Mouse (Mus musculus) hindbrain, postnatal 0 days (tissue): ENCODE measurements around the gene Racgap1. TPM values are rescaled to one million over a fixed set of nuclear protein-coding genes. Genes with fewer than 3 reads are reported as not detected.

Experiments used
- ATAC-seq: fragments of 200-750 bp; cut with Nextera tagmentation; 2 replicates; pipeline ENCODE4 v1.8.0; 2017; ENCODE audit warnings: mild to moderate bottlenecking, moderate TSS enrichment, moderate library complexity
- DNase-seq: peaks from one replicate; pipeline ENCODE4 v3.0.0-alpha.2; 2015; ENCODE audit warnings: low spot score
- H3K27ac ChIP-seq: fragments of 300-500 bp; sonication (generic); 2 replicates; pipeline ENCODE4 v1.5.1; 2014; ENCODE audit warnings: mild to moderate bottlenecking
- H3K27me3 ChIP-seq: fragments of 300-500 bp; sonication (generic); 2 replicates; pipeline ENCODE4 v1.6.1; 2014; ENCODE audit warnings: low read length, mixed read lengths; ENCODE audit not compliant: insufficient read depth
- H3K36me3 ChIP-seq: fragments of 300-500 bp; sonication (generic); 2 replicates; pipeline ENCODE4 v1.6.1; 2014; ENCODE audit warnings: low read length, mixed read lengths; ENCODE audit not compliant: insufficient read depth
- H3K4me1 ChIP-seq: fragments of 300-500 bp; sonication (generic); 2 replicates; pipeline ENCODE4 v1.6.1; 2014; ENCODE audit warnings: antibody characterized with exemption, low read length, mixed read lengths; ENCODE audit not compliant: insufficient read depth
- H3K4me2 ChIP-seq: fragments of 300-500 bp; sonication (generic); 2 replicates; pipeline ENCODE4 v1.6.1; 2014; ENCODE audit warnings: low read depth, mild to moderate bottlenecking, low read length, moderate library complexity, mixed read lengths
- H3K4me3 ChIP-seq: fragments of 300-500 bp; sonication (generic); 2 replicates; pipeline ENCODE4 v1.5.1; 2014; ENCODE audit warnings: low read length
- H3K9ac ChIP-seq: fragments of 300-500 bp; sonication (generic); replicated peaks from 2 replicates; pipeline ENCODE4 v1.6.1; 2014; ENCODE audit warnings: mild to moderate bottlenecking, low read length, moderate library complexity, mixed read lengths
- H3K9me3 ChIP-seq: fragments of 300-500 bp; sonication (generic); 2 replicates; pipeline ENCODE4 v1.6.1; 2016; ENCODE audit warnings: low read length, mixed read lengths
- CTCF ChIP-seq: IDR thresholded peaks from 2 replicates; pipeline ENCODE4 v1.5.1; 2016; ENCODE audit warnings: antibody characterized with exemption, control low read depth, low read depth
- WGBS: fragments of 180-500 bp; shearing (Covaris S2); extraction: QIAGEN DNeasy Blood & Tissue Kit; methylation state at CpG from one replicate; pipeline ENCODE4 v1.1.7; 2014; 5-methylcytosine and 5-hydroxymethylcytosine counted together
- polyA plus RNA-seq: library from polyadenylated mRNA; unstranded; fragments of >200 nt; fragmentation: Nextera tagmentation; extraction: Ambion mirVana; gene quantifications from 2 replicates; pipeline ENCODE4 v1.2.1, GENCODE M21; 2015
- total RNA-seq: library from RNA; depleted of rRNA; stranded (reverse); fragments of >200 nt; gene quantifications from 2 replicates; pipeline ENCODE4 v1.2.3, GENCODE M21; 2014

The Racgap1 gene
- total and polyA plus RNA-seq, 2 experiments from 2014 or later = 46.4 to 49.7 TPM

DNA sequence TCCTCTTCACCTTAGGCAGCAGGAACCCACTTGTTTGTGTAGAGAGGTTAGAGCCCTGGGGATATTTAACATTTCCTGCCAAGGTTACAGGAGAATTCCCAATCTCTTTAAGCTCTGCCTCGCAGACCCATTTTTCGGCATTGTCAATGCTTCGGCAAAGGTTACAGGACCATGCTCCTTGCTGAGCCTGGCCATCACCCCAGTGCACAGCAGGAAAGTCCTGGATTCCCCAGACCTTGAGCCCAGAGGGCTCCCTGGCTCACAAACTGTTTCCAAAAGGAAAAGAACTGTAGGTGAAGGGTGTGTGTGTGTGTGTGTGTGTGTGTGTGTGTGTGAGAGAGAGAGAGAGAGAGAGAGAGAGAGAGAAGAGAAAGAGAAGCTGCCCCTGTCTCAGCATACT is 23.4 kb upstream of the Racgap1 start:
- Histone ChIP-seq H3K4me3 (no peak overlapping the region), H3K4me2 (peak overlapping the region; percentile 27), H3K27me3 (no peaks in the 10 kb centered on the region), H3K36me3 (no peaks in the 10 kb centered on the region), H3K9me3 (no peaks in the 10 kb centered on the region), H3K27ac (no peak overlapping the region), H3K4me1 (peaks cover 36% of the 10 kb centered on the region), H3K9ac (no peak overlapping the region)
- TF ChIP-seq CTCF = no peak
- 49% methylated on average over 3 of the region's 3 CpGs for WGBS
- no peak for ATAC-seq
- DNase-seq = no peak

DNA sequence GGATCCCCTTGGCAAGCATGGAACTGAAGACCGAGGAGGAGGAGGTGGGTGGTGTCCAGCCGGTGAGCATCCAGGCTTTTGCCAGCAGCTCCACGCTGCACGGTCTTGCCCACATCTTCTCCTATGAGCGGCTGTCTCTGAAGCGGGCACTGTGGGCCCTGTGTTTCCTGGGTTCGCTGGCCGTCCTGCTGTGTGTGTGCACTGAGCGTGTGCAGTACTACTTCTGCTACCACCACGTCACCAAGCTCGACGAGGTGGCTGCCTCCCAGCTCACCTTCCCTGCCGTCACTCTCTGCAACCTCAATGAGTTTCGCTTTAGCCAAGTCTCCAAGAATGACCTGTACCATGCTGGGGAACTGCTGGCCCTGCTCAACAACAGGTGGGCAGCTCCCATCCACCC is 20.3 kb upstream of the Racgap1 start:
- ATAC-seq = no peak
- Histone ChIP-seq H3K36me3 (no peaks in the 10 kb centered on the region), H3K27ac (no peak overlapping the region), H3K4me1 (peaks cover 33% of the 10 kb centered on the region), H3K4me2 (peak overlapping the region; percentile 80), H3K9ac (peak overlapping the region; percentile 97), H3K9me3 (no peaks in the 10 kb centered on the region), H3K4me3 (peak overlapping the region; percentile 78), H3K27me3 (no peaks in the 10 kb centered on the region)
- no peak for TF ChIP-seq CTCF
- DNase-seq = no peak
- WGBS = 54% methylated on average over 14 of the region's 14 CpGs

DNA sequence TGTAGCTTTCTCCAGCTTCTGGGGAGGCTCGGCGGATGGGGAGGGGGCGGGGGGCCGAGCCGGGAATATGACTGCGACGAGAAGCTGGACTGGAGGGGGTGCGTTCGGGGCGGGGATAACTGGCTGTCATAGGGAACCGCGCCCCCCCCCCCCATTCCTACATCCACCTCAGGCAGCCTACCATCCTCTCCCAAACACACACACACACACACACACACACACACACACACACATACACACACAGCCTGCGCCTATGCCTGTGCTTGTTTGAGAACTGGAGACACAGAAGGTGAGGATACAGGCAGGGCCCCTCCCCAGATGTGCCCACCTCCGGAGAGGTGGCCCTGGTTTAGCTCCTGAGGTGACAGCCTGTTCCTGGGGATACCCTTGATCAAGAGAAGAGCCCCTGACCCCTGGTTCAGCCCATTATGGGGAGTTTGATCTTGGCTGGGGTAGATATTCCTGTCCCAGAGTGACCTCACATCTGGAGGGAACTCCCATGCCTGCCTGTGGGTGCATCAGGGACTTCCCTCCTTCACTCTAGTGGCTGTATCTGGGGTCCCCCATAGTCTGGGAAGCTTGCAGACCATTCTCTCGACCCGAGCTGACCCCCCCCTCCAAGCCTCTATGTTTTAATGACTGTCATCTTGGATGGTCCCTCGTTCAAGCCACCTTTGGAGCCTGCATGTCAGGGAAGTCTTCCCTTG is 19.7 kb upstream of the Racgap1 start:
- peak overlapping the region; percentile 87 for H3K27ac ChIP-seq
- peak; percentile 51 for DNase-seq
- H3K4me2 ChIP-seq = peak overlapping the region; percentile 80
- WGBS = 11% methylated on average over 17 of the region's 17 CpGs
- no peaks in the 10 kb centered on the region for H3K9me3 ChIP-seq
- TF ChIP-seq CTCF = no peak
- peaks cover 32% of the 10 kb centered on the region for H3K4me1 ChIP-seq
- H3K36me3 ChIP-seq = no peaks in the 10 kb centered on the region
- H3K4me3 ChIP-seq = peak overlapping the region; percentile 78
- peak; percentile 44; the same call in 1 of the 2 replicates for ATAC-seq
- H3K27me3 ChIP-seq = no peaks in the 10 kb centered on the region
- H3K9ac ChIP-seq = peak overlapping the region; percentile 97

DNA sequence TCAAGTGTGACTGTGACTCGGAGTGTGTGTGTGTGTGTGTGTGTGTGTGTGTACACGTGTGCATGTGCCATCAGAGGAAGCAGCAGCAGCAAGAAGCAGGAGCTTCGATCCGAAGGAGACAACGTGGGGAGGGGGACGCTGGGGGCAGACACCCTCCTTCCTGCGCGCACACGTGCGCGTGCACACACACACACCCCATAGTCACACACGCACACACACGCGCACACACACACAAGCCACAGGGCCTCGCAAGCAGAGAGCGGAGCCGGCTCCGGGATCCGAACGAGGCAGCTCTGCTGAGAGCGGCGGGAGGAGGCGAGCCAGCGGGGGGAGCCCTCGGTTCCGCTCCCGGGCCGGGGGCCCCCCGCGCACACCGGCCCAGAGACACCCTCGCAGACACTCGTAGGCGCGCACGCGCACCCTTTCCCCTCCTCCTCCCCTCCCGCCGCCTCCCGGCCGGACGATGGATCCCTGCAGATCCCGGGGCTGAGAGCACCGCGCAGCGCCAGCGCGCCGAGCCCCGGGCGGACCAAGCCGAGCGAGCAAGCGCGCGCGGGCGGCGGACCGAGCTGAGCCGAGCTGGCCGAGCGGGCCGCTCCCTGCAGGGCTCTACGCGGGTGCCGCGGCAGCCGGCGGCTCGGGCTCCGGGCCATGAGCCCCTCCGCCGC is 18.8 kb upstream of the Racgap1 start, which contains the start of gene Asic1:
Asic1 (plus strand) TSS at position 215 of the 668 bp plus-strand sequence.
- DNase-seq (peak; percentile 79), ATAC-seq (peak; percentile 68)
- Histone ChIP-seq H3K9ac (peak within 1 kb of the TSS; percentile 97), H3K4me3 (peak within 1 kb of the TSS; percentile 78), H3K27me3 (no peaks in the 10 kb centered on the region), H3K4me1 (peaks cover 28% of the 10 kb centered on the region), H3K9me3 (no peaks in the 10 kb centered on the region), H3K36me3 (no peaks in the 10 kb centered on the region), H3K27ac (peak within 1 kb of the TSS; percentile 87), H3K4me2 (peak within 1 kb of the TSS; percentile 80)
- TF ChIP-seq CTCF = no peak
- WGBS = 1% methylated on average over 64 of the region's 74 CpGs

DNA sequence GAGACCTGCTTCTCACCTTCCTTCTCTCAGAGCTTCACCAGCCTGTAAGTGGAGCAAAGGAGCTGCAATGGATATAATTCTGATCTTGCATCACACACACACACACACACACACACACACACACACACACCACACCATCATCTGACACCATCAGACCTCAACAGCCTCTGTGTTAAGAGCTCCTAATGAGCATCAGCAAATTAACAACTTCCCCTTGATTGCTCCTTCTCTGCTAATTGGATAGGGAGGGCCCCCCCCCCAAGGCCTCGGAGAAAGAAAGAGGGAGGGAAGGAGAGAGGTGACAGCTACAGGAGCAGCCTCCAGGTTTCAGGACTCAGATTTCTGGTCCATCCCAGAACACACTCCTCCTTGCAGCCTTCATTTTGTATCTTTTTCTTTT is 17.9 kb upstream of the Racgap1 start:
- ATAC-seq = no peak
- H3K27me3 ChIP-seq = no peaks in the 10 kb centered on the region
- no peak for DNase-seq
- TF ChIP-seq CTCF = no peak
- no peaks in the 10 kb centered on the region for H3K36me3 ChIP-seq
- H3K9me3 ChIP-seq = no peaks in the 10 kb centered on the region
- H3K4me2 ChIP-seq = peak overlapping the region; percentile 80
- H3K9ac ChIP-seq = no peak overlapping the region
- peaks cover 24% of the 10 kb centered on the region for H3K4me1 ChIP-seq
- WGBS = 0% methylated on average over 1 of the region's 1 CpGs
- peak overlapping the region; percentile 87; the same call in 1 of the 2 replicates for H3K27ac ChIP-seq
- H3K4me3 ChIP-seq = no peak overlapping the region

DNA sequence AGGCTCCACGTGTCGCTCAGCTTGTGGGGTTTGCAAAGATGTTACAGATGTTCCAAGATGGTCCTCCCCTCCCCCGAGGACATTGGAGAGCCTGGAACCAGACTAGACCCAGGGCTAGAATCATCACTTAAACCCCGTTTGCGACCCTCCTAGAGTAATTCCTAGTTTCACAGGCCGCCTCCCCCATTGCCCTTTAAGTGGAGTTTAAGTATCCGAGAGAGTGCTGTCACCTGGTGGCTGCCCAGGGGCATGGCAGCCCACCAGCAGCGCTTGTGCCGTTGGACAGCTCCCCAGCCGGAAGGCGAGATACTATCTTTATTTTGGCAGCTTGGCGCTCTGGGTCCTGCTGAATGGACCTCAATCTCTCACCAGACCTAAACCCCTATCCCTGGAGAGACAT is 17.4 kb upstream of the Racgap1 start:
- Histone ChIP-seq H3K36me3 (no peaks in the 10 kb centered on the region), H3K4me2 (peak overlapping the region; percentile 19), H3K9me3 (no peaks in the 10 kb centered on the region), H3K27me3 (no peaks in the 10 kb centered on the region), H3K9ac (no peak overlapping the region), H3K27ac (0 out of 2 replicates have a peak overlapping the region, but pooled peaks have one; percentile 87), H3K4me1 (peaks cover 29% of the 10 kb centered on the region), H3K4me3 (no peak overlapping the region)
- WGBS = 2% methylated on average over 12 of the region's 12 CpGs
- TF ChIP-seq CTCF = peak; percentile 97
- DNase-seq (peak; percentile 92), ATAC-seq (0 out of 2 replicates have a peak, but pooled peaks have one; percentile 19)
